Mouse (Mus musculus): ENCODE measurements around the gene Fthl17e.
"Not testable (repeated sequence)": the region's sequence is repeated elsewhere in the genome, so short reads cannot be mapped to it uniquely, and the experiment has no call there.

Fthl17e gene

GRCm38 (mm10) chrX:9033193-9033592 lies at the start of gene Fthl17e:
TSS of gene Fthl17e (plus strand) at chrX:9033493.
- DNase-seq = not testable (repeated sequence)

GRCm38 (mm10) chrX:8986655-8987054 lies 46.6 kb upstream of the Fthl17e start, which contains the start of gene Fthl17d:
TSS of gene Fthl17d (minus strand) at chrX:8986755.
- DNase-seq = not testable (repeated sequence)

- no peak for DNase-seq
These were observed 17.2 kb upstream of the Fthl17e start for GRCm38 (mm10) chrX:9016079-9016478.

- no peak for DNase-seq
These were observed 13.8 kb upstream of the Fthl17e start for GRCm38 (mm10) chrX:9019481-9019880.

GRCm38 (mm10) chrX:9041611-9042010 lies 8.3 kb downstream of the Fthl17e start:
- not testable (repeated sequence) for DNase-seq

GRCm38 (mm10) chrX:9060952-9061351 lies 27.7 kb downstream of the Fthl17e start:
- peak; percentile 48 for DNase-seq

GRCm38 (mm10) chrX:9062101-9062500 lies 28.8 kb downstream of the Fthl17e start:
- no peak for DNase-seq

- DNase-seq = not testable (repeated sequence)
These were observed 29.4 kb downstream of the Fthl17e start, which contains the start of gene Fthl17f for GRCm38 (mm10) chrX:9062715-9063114. TSS of gene Fthl17f (plus strand) at chrX:9063015.

GRCm38 (mm10) chrX:9077699-9078098 lies 44.4 kb downstream of the Fthl17e start:
- DNase-seq = peak; percentile 79

Measured in lung, postnatal 10 days (tissue).